Mouse (Mus musculus): ENCODE results near the gene Ffar2.

The Ffar2 gene

GRCm38 (mm10) chr7:30820854-30821445, 2.6 kb downstream of the Ffar2 start:
- DNase-seq = no peak

GRCm38 (mm10) chr7:30820131-30820530, 3.4 kb downstream of the Ffar2 start:
- no peak for DNase-seq

DNA sequence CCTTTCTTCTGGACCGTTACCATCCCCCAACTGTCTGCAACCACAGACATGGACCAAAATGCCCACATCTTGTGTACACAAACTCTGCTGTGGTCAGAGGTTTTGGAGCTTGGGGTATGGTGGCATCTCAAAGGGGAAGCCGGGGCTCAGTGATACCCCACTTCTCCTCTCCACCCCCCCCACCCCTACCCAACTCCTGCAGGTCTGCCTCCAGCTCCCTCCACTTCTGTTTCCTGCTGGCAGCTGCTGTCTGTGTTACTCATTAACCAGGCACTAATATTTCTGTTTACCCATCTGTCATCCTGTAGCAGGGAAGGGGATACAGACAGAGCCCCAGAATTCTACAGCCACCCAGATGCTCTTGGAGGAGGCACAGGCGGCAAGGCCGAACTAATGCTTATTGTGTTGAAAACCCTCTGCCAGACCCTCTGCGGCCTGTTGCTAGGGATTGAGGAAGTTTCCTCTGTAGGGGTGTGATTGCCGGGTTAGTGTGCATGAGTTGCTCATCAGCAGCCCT, 11.2 kb downstream of the Ffar2 start:
- no peak for DNase-seq

- no peak for DNase-seq
These were observed 11.8 kb downstream of the Ffar2 start for GRCm38 (mm10) chr7:30811757-30812290.

DNA sequence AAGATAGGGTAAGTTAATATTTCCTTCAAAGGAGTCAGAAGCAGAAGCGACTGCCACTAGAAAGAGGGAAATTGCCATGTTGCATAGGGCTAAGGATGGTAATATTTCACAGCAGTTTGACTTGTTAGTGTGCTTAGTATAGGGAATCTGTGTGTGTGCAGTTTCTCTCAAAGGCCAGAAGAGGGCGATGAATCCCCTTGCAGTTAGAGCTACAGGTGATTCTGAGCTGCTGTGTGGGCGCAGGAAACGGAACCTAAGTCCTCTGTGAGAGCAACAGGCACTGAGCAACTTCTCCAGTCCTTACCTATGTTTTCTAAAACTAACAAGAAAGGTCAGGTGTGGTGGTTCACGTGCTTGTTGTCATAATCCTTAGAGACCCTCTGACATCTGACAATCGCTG, 13.3 kb downstream of the Ffar2 start:
- no peak for DNase-seq

- DNase-seq = no peak
These were observed 17.7 kb downstream of the Ffar2 start for GRCm38 (mm10) chr7:30805924-30806323.

GRCm38 (mm10) chr7:30804026-30804715, 19.4 kb downstream of the Ffar2 start:
- no peak for DNase-seq

- DNase-seq = no peak
These were observed 20.3 kb downstream of the Ffar2 start for GRCm38 (mm10) chr7:30803256-30803655.

GRCm38 (mm10) chr7:30800653-30801052, 22.9 kb downstream of the Ffar2 start:
- no peak for DNase-seq

GRCm38 (mm10) chr7:30796790-30797189, 26.8 kb downstream of the Ffar2 start:
- DNase-seq = no peak

GRCm38 (mm10) chr7:30794921-30795320, 28.7 kb downstream of the Ffar2 start:
- DNase-seq = no peak

GRCm38 (mm10) chr7:30791921-30792320, 31.7 kb downstream of the Ffar2 start:
- no peak for DNase-seq

GRCm38 (mm10) chr7:30790141-30790540, 33.4 kb downstream of the Ffar2 start:
- DNase-seq = no peak

DNA sequence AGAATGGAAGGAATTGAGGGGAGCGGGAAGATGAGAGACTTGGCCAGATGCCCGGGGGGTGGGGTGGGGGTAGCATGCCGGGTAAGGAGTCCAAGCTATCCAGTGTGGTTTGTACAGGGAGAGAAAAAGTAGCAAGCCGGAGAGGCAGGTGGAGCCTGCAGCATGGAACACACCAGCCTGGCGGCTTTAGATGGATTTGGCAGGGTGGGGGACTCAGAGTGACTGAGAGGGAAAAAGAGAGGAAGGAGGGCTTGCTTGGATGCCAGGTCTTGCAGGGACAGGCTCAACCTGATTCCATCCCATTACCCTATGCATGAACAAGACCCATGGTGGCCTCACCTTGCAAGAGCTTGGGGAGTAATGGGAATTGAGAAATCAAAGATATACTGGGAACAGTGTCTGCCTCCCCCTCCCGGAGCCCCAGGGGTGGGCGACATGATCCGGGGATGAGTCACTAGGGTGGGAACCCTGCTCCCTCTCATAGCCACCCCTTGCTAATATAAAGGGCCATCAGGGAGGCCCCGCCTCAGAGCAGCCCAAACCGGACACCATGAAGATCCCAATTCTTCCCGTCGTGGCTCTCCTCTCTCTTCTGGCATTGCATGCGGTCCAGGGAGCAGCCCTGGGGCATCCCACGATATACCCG, 36.1 kb downstream of the Ffar2 start, which contains the start of gene Krtdap:
Gene Krtdap, plus strand, starts transcription at position 520 of the 646 bp plus-strand sequence.
- no peak for DNase-seq

DNA sequence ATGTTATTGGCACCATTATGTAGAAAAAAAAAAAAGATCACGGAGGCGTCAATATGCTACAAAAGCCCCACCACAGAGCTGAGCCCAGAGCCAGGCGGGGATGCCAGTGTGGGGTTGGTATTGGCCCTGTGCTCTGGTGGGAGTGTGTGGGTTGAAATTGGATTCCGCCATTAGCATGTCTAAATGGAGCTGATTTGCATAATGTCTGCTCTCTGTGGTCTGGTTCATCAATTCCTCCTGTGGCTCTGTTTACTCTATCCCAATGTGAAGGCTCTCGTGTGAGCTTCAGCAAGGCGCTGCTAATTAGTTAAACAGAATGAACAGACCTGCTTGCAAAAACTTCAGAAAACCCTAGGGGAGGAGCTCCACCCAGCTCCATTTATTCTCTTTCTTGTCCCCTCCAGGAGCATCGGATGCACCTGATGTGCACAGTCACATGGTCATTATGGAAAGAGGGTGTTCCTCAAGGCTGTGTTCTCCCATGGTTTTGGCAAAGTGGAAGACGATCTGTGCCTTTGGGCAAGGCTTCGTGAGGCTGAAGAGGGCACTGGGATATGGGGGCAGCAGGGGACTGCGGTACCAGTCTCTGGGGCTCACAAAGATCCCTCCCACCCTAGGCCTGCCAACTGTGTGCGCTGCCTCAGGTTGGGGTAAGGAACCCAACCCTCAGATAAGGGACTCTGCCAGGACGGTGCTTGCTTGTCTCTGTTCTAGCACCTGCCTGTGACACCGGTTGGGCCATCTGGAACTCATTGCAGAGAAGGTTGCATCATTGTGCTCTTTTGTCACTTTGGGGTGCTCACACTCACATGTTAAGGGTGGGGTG, 37.6 kb downstream of the Ffar2 start:
- DNase-seq = no peak

DNA sequence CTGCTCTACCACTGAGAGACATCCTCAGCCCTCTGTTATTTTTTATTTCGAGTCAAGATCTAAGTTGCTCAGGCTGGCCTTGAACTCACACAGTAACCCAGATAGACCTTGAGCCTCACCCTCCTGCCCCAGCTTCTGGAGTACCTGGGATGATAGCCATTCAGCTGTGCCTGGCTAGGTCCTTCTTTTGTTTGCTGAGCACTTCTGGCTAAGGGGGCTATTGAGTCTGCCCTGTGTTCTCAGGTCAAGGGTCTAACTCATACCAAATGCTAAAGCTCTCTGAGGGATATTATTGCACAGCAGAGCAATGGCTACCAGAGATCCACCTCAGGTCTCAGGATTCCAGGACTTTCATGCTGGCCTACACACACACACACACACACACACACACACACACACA, 38.4 kb downstream of the Ffar2 start:
- DNase-seq = no peak

- no peak for DNase-seq
These were observed 40.9 kb downstream of the Ffar2 start for GRCm38 (mm10) chr7:30782658-30783057.

GRCm38 (mm10) chr7:30781792-30782191, 41.8 kb downstream of the Ffar2 start:
- no peak for DNase-seq

GRCm38 (mm10) chr7:30777911-30778310, 45.7 kb downstream of the Ffar2 start:
- DNase-seq = no peak

DNA sequence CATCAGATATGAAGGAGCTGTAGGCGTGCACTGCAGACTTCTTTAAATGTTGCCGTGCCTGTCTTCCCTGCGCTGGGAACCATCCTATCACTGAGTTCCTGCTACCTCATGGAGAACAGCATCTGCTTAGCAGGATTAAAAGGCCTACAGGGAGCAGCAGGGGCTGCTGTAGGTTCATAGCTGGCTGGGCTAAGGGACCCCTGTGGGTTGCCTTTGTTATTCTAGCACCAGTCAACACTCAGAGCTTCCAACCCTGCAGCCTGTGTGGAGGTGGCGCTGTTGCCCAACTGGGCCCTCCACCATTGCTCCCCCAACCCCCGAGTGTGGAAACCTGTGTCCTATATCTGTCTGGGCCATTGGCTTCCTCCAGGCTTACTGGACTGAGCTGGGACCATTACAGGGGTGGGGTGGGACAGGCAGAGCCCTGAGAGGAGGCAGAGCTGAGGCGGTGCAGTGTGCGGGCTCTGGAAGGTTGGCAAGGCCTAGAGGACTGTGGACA, 46.4 kb downstream of the Ffar2 start:
- no peak for DNase-seq

GRCm38 (mm10) chr7:30776104-30776503, 47.5 kb downstream of the Ffar2 start:
- no peak for DNase-seq

DNA sequence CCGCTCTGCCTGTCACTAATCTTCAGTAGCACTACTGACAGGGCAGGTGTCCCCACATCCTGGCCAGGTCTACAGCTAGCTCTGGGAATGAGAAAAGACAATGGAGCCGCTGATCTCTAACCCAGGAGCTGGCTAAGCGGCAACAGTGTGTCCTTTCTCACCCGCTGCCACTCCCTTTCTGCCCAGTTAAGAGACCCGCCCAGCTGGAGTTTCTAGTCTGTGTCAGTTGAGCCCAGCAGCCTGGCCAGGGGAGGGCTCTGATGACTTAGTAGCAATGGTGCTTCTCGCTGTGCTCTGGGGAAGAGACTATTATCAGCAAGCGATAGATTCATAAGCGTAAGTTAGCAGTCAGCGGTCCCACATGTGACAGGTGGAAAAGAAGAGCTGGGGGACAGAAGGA, 54.3 kb downstream of the Ffar2 start:
- DNase-seq = no peak

Measured in cerebellum, adult 11 months (tissue).